Mouse (Mus musculus): ENCODE data around the gene Tmem119.

DNA sequence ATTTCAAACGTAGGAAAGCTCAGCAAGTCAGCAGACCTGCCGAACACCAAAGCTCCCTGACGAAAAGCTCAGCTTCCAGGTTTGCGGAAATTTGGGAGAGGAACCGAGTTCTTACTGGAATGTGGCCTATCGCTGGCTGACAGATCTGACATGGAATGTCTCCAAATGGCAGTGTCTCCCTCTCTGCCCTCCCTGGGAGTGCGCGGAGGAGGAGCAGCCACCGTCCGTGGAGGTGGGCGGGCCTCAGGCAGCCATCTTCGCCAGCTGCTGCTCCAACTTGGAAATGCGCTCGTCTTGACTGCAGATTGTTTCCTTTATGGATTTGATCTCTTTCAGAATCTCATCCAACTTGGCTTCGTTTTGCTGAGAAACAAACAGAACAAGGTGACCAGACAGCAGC, 43.8 kb upstream of the Tmem119 start:
- TF ChIP-seq POLR2A (IDR thresholded peaks at IDR 0.05; ENCODE audit: low read depth, low read length) (no peak), CTCF (IDR thresholded peaks at IDR 0.05; ENCODE audit: extremely low read depth, insufficient read length, insufficient replicate concordance, low read depth, low read length) (no peak)
